Mouse (Mus musculus) ES-E14 (cell line): ENCODE data around the gene Glod4. TPM values are rescaled to one million over a fixed set of nuclear protein-coding genes. Genes with fewer than 3 reads are reported as not detected.

Source experiments
- DNase-seq: peaks from one replicate; pipeline ENCODE4 v3.0.0-alpha.2; 2013; ENCODE audit warnings: low read depth, low spot score
- H3K27ac ChIP-seq: 2 replicates; pipeline ENCODE4 v1.5.1; 2012; ENCODE audit warnings: low read depth, mild to moderate bottlenecking, low read length, moderate library complexity, mixed read lengths; ENCODE audit not compliant: poor library complexity, insufficient read depth, severe bottlenecking
- H3K36me3 ChIP-seq: 2 replicates; pipeline ENCODE4 v1.6.1; 2012; ENCODE audit warnings: mild to moderate bottlenecking, low read length, moderate library complexity, mixed read lengths; ENCODE audit not compliant: control insufficient read depth, poor library complexity, insufficient read depth, severe bottlenecking
- H3K4me1 ChIP-seq, 2 experiments: fragments of 150-350 bp in 1 of 2; sonication (generic) in 1 of 2; 2 replicates each; pipeline ENCODE4 v1.6.1; 2012; ENCODE audit warnings: low read length in 2 of 2, mild to moderate bottlenecking in 1 of 2, mixed read lengths in 1 of 2; ENCODE audit not compliant: control insufficient read depth in 2 of 2, insufficient read depth in 2 of 2, poor library complexity in 1 of 2
- H3K4me3 ChIP-seq, 2 experiments: fragments of 150-350 bp in 1 of 2; sonication (generic) in 1 of 2; 2 replicates each; pipeline ENCODE4 v1.5.1; 2012; ENCODE audit warnings: low read length in 2 of 2, low read depth in 1 of 2, mild to moderate bottlenecking in 1 of 2, mixed read lengths in 1 of 2; ENCODE audit not compliant: insufficient read depth in 1 of 2, poor library complexity in 1 of 2, severe bottlenecking in 1 of 2
- H3K9ac ChIP-seq: 2 replicates; pipeline ENCODE4 v1.6.1; 2012; ENCODE audit warnings: low read depth, mild to moderate bottlenecking, low read length, mixed read lengths; ENCODE audit not compliant: poor library complexity, insufficient read depth, severe bottlenecking
- H3K9me3 ChIP-seq: fragments of 150-350 bp; sonication (generic); 2 replicates; pipeline ENCODE4 v1.6.1; 2012; ENCODE audit warnings: low read depth, mild to moderate bottlenecking, low read length; ENCODE audit not compliant: control insufficient read depth, insufficient read depth
- CHD2 ChIP-seq: IDR thresholded peaks from 2 replicates; pipeline ENCODE4 v1.6.1; 2014; ENCODE audit warnings: mild to moderate bottlenecking, low read depth, low read length, inconsistent platforms
- HCFC1 ChIP-seq: IDR thresholded peaks from 2 replicates; pipeline ENCODE4 v1.6.1; 2012; ENCODE audit warnings: low read length, inconsistent platforms, borderline replicate concordance; ENCODE audit not compliant: insufficient read depth
- MAFK ChIP-seq: IDR thresholded peaks from 2 replicates; pipeline ENCODE4 v1.6.1; 2014; ENCODE audit warnings: mild to moderate bottlenecking, low read depth, low read length, inconsistent platforms; ENCODE audit not compliant: insufficient read depth
- ZC3H11A ChIP-seq: IDR thresholded peaks from 2 replicates; pipeline ENCODE4 v1.6.1; 2012; ENCODE audit warnings: low read depth, mild to moderate bottlenecking, inconsistent platforms, low read length, borderline replicate concordance
- ZNF384 ChIP-seq: IDR thresholded peaks from 2 replicates; pipeline ENCODE4 v1.6.1; 2012; ENCODE audit warnings: low read depth, low read length, inconsistent platforms
- in situ Hi-C, 2 experiments: fragments of 600-800 bp; cut with MboI; formaldehyde crosslinking; loops; one replicate each; pipeline ENCODE4 v1.15.1; 2025; ENCODE audit warnings: low sequenced_read_pairs in 2 of 2, inconsistent platforms in 1 of 2; ENCODE audit not compliant: unreplicated experiment in 2 of 2
- total RNA-seq: library from RNA; depleted of rRNA; stranded (reverse); fragments of 300-350 nt; gene quantifications from 2 replicates; pipeline ENCODE4 v1.2.3, GENCODE M21; 2012; rRNA removed

The Glod4 gene
- total RNA-seq: 62.8 and 65.5 TPM in 2 replicates

DNA sequence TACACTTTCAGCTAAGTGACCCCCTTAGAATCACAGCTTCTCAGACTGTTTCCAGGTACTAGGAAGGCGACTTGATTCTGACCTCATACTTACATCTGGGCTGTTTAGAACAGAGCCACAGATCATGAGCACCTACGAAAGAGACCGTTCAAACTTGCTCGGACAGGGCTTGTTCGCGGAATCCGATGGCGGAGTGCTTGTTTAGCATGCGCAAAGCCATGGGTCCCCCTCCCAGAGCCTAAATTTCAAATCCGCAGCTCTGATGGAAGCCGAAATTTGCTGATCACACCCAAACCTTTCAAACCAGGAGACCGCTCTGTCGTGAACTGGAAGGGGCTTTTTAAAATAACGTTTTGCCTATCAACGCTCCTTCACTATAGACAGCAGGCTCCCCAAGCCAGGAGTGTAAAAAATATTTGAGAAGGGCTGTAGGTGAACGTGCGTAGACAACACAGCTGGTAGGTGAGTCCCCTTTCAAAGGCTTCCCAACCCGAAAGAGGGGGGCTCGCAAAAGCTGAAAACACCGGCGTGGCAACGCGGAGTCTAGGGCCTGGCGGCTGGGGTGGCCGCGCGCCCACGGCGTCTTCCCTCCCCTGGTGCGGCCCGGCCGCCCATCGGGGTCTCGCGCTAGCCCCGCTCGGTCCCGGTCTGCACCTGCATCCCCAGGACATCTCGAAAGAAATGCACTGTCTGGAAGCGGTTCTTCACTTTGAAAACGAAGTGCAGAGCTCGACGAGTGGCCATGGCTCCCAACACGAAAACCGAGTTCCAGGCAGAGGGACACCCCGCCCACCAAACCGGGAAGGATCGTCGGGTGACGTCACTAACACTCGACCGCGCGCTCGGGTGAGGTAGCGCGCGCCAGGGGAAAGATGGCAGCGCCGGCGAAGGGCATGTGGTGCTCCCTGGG lies at the start of gene Glod4, which contains the start of gene Mrm3:
Gene Glod4 (minus strand): TSS at position 825 of the 910 bp plus-strand sequence.
Gene Mrm3 (plus strand): TSS at position 815 of the 910 bp plus-strand sequence.
- Histone ChIP-seq H3K9ac (peak within 1 kb of the TSS; percentile 93), H3K36me3 (no peaks in the 10 kb centered on the region; the same call in 1 of the 2 replicates), H3K4me1 (0 out of 4 replicates have a peak, but pooled peaks cover 0 to 2% of the 10 kb centered on the region in 2 experiments), H3K27ac (no peak within 1 kb of the TSS; the same call in 1 of the 2 replicates), H3K9me3 (no peaks in the 10 kb centered on the region), H3K4me3 (peak within 1 kb of the TSS; percentile 91 to 96)
- TF ChIP-seq HCFC1 (peak; percentile 85), CHD2 (no peak), ZC3H11A (no peak), MAFK (no peak), ZNF384 (no peak)
- peak; percentile 81 for DNase-seq
- in situ Hi-C loops: no loop called here

GRCm38 (mm10) chr11:76292831-76293230 lies 49.3 kb upstream of the Glod4 start:
- DNase-seq: no peak
- Histone ChIP-seq H3K36me3 (no peaks in the 10 kb centered on the region), H3K9ac (peak overlapping the region; percentile 23; the same call in 1 of the 2 replicates), H3K27ac (no peak overlapping the region), H3K4me3 (no peak overlapping the region), H3K9me3 (no peaks in the 10 kb centered on the region), H3K4me1 (peaks cover 15 to 45% of the 10 kb centered on the region in 2 experiments)
- in situ Hi-C loops: no loop called here
- no peak for TF ChIP-seq ZNF384
- TF ChIP-seq CHD2: no peak
- TF ChIP-seq MAFK: no peak
- TF ChIP-seq ZC3H11A: no peak
- TF ChIP-seq HCFC1: no peak

- H3K9me3 ChIP-seq: no peaks in the 10 kb centered on the region
- H3K27ac ChIP-seq: peak overlapping the region; percentile 42; the same call in 1 of the 2 replicates
- H3K9ac ChIP-seq: peak overlapping the region; percentile 23
- H3K36me3 ChIP-seq: no peaks in the 10 kb centered on the region
- in situ Hi-C loops: no loop called here
- no peak overlapping the region for H3K4me3 ChIP-seq
- TF ChIP-seq ZNF384: no peak
- TF ChIP-seq ZC3H11A: no peak
- no peak for TF ChIP-seq CHD2
- TF ChIP-seq MAFK: no peak
- no peak for TF ChIP-seq HCFC1
- H3K4me1 ChIP-seq: peaks cover 16 to 48% of the 10 kb centered on the region in 2 experiments
- DNase-seq: no peak
Observed at GRCm38 (mm10) chr11:76292398-76292797, 48.9 kb upstream of the Glod4 start.

DNA sequence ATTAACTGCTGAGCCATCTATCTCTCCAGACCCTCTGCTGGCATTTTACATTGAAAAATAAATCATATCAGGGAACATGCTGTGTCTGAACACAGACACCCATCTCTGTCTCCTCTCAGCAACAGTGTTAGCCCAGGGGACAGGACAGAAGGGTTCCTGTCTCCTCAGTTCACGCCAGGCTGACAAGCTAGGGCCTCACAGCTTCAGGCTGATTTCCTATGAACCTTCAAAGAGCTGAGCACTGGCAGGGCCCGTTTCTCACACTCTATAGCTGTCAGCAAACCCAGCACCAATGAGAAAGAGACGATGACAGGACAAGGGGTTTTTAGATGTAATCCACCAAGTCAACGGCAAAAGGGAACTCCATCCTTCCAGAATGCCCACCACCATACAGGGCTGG lies 48.4 kb upstream of the Glod4 start:
- DNase-seq: no peak
- Histone ChIP-seq H3K9me3 (no peaks in the 10 kb centered on the region), H3K4me3 (no peak overlapping the region), H3K36me3 (no peaks in the 10 kb centered on the region), H3K27ac (no peak overlapping the region), H3K4me1 (peaks cover 16 to 50% of the 10 kb centered on the region in 2 experiments), H3K9ac (peak overlapping the region; percentile 23)
- TF ChIP-seq CHD2 (no peak), ZNF384 (no peak), HCFC1 (no peak), MAFK (no peak), ZC3H11A (no peak)
- in situ Hi-C loops: no loop called here
